Mouse (Mus musculus) embryonic facial prominence, embryonic 11.5 days (tissue): ENCODE data around the gene Gas6. TPM values are rescaled to one million over a fixed set of nuclear protein-coding genes. Genes with fewer than 3 reads are reported as not detected.

Source experiments
- ATAC-seq: fragments of 200-750 bp; cut with Nextera tagmentation; replicated peaks from 2 replicates; pipeline ENCODE4 v1.8.0; 2017; ENCODE audit warnings: low read depth; ENCODE audit not compliant: insufficient number of reproducible peaks, low FRiP score, low TSS enrichment
- DNase-seq: peaks from one replicate; pipeline ENCODE4 v3.0.0-alpha.2; 2015; ENCODE audit warnings: low spot score
- H3K27ac ChIP-seq: fragments of 300-500 bp; sonication (generic); replicated peaks from 2 replicates; pipeline ENCODE4 v1.5.1; 2014; ENCODE audit warnings: mild to moderate bottlenecking, low read depth, low read length, control low read depth
- H3K27me3 ChIP-seq: fragments of 300-500 bp; sonication (generic); 2 replicates; pipeline ENCODE4 v1.6.1; 2014; ENCODE audit warnings: mild to moderate bottlenecking, low read length, moderate library complexity, mixed read lengths; ENCODE audit not compliant: control insufficient read depth, insufficient read depth
- H3K36me3 ChIP-seq: fragments of 300-500 bp; sonication (generic); replicated peaks from 2 replicates; pipeline ENCODE4 v1.6.1; 2014; ENCODE audit warnings: low read depth, mild to moderate bottlenecking, low read length, moderate library complexity, mixed read lengths; ENCODE audit not compliant: control insufficient read depth, insufficient read depth
- H3K4me1 ChIP-seq: fragments of 300-500 bp; sonication (generic); 2 replicates; pipeline ENCODE4 v1.6.1; 2014; ENCODE audit warnings: low read length, mixed read lengths; ENCODE audit not compliant: control insufficient read depth, insufficient read depth
- H3K4me2 ChIP-seq: fragments of 300-500 bp; sonication (generic); 2 replicates; pipeline ENCODE4 v1.6.1; 2014; ENCODE audit warnings: low read depth, mild to moderate bottlenecking, control low read depth, low read length, moderate library complexity
- H3K4me3 ChIP-seq: fragments of 300-500 bp; sonication (generic); 2 replicates; pipeline ENCODE4 v1.5.1; 2014; ENCODE audit warnings: low read depth, low read length, control low read depth
- H3K9ac ChIP-seq: fragments of 300-500 bp; sonication (generic); replicated peaks from 2 replicates; pipeline ENCODE4 v1.6.1; 2014; ENCODE audit warnings: mild to moderate bottlenecking, control low read depth, low read length
- H3K9me3 ChIP-seq: fragments of 300-500 bp; sonication (generic); replicated peaks from 2 replicates; pipeline ENCODE4 v1.6.1; 2016; ENCODE audit warnings: mild to moderate bottlenecking, low read length, inconsistent platforms, mixed read lengths; ENCODE audit not compliant: control insufficient read depth
- WGBS: fragments of 180-500 bp; shearing (Covaris S2); extraction: QIAGEN DNeasy Blood & Tissue Kit; methylation state at CpG from one replicate; pipeline ENCODE4 v1.1.7; 2014; 5-methylcytosine and 5-hydroxymethylcytosine counted together
- polyA plus RNA-seq: library from polyadenylated mRNA; unstranded; fragments of >200 nt; fragmentation: Nextera tagmentation; extraction: Ambion mirVana; gene quantifications from 2 replicates; pipeline ENCODE4 v1.2.1, GENCODE M21; 2014

Gene Gas6
- polyA plus RNA-seq, 1 experiment from 2014 or later = 5.0 TPM

GRCm38 (mm10) chr8:13503936-13504606, 9.8 kb upstream of the Gas6 start:
- ATAC-seq (no peak), DNase-seq (no peak)
- no peaks in the 10 kb centered on the region for H3K36me3 ChIP-seq
- H3K9ac ChIP-seq = no peak overlapping the region
- no peak overlapping the region for H3K27ac ChIP-seq
- no peak overlapping the region for H3K4me2 ChIP-seq
- H3K4me1 ChIP-seq = no peaks in the 10 kb centered on the region
- H3K27me3 ChIP-seq = no peaks in the 10 kb centered on the region
- H3K4me3 ChIP-seq = no peak overlapping the region
- no peaks in the 10 kb centered on the region for H3K9me3 ChIP-seq
- WGBS = 86% methylated on average over 8 of the region's 8 CpGs

GRCm38 (mm10) chr8:13501221-13501620, 6.9 kb upstream of the Gas6 start:
- Histone ChIP-seq H3K9ac (no peak overlapping the region), H3K27me3 (no peaks in the 10 kb centered on the region), H3K9me3 (no peaks in the 10 kb centered on the region), H3K27ac (no peak overlapping the region), H3K4me3 (no peak overlapping the region), H3K4me2 (no peak overlapping the region), H3K36me3 (no peaks in the 10 kb centered on the region), H3K4me1 (no peaks in the 10 kb centered on the region)
- WGBS = 82% methylated on average over 3 of the region's 3 CpGs
- DNase-seq (no peak), ATAC-seq (no peak)

- peaks cover 22% of the 10 kb centered on the region for H3K27me3 ChIP-seq
- DNase-seq (no peak), ATAC-seq (no peak)
- no peaks in the 10 kb centered on the region for H3K9me3 ChIP-seq
- no peak overlapping the region for H3K9ac ChIP-seq
- 61% methylated on average over 11 of the region's 11 CpGs for WGBS
- no peaks in the 10 kb centered on the region for H3K4me1 ChIP-seq
- no peaks in the 10 kb centered on the region for H3K36me3 ChIP-seq
- H3K4me2 ChIP-seq = no peak overlapping the region
- no peak overlapping the region for H3K27ac ChIP-seq
- H3K4me3 ChIP-seq = no peak overlapping the region
Measured at GRCm38 (mm10) chr8:13493011-13493410, 1.3 kb downstream of the Gas6 start.

- Histone ChIP-seq H3K36me3 (no peaks in the 10 kb centered on the region), H3K9ac (no peak overlapping the region), H3K4me1 (no peaks in the 10 kb centered on the region), H3K27ac (no peak overlapping the region), H3K4me2 (no peak overlapping the region), H3K9me3 (no peaks in the 10 kb centered on the region), H3K4me3 (no peak overlapping the region), H3K27me3 (peaks cover 22% of the 10 kb centered on the region)
- ATAC-seq = no peak
- no peak for DNase-seq
- 59% methylated on average over 9 of the region's 9 CpGs for WGBS
Measured at GRCm38 (mm10) chr8:13492198-13492995, 1.9 kb downstream of the Gas6 start.

GRCm38 (mm10) chr8:13491491-13492010, 2.7 kb downstream of the Gas6 start:
- no peak overlapping the region for H3K4me3 ChIP-seq
- DNase-seq = no peak
- no peak overlapping the region for H3K4me2 ChIP-seq
- H3K36me3 ChIP-seq = no peaks in the 10 kb centered on the region
- H3K9me3 ChIP-seq = no peaks in the 10 kb centered on the region
- no peak for ATAC-seq
- no peak overlapping the region for H3K9ac ChIP-seq
- peaks cover 22% of the 10 kb centered on the region for H3K27me3 ChIP-seq
- WGBS = 82% methylated on average over 14 of the region's 14 CpGs
- H3K27ac ChIP-seq = no peak overlapping the region
- no peaks in the 10 kb centered on the region for H3K4me1 ChIP-seq

- H3K36me3 ChIP-seq = no peaks in the 10 kb centered on the region
- no peak overlapping the region for H3K4me2 ChIP-seq
- no peak overlapping the region for H3K9ac ChIP-seq
- H3K4me3 ChIP-seq = no peak overlapping the region
- no peak overlapping the region for H3K27ac ChIP-seq
- no peak for ATAC-seq
- H3K4me1 ChIP-seq = no peaks in the 10 kb centered on the region
- 36% methylated on average over 13 of the region's 13 CpGs for WGBS
- H3K27me3 ChIP-seq = peaks cover 22% of the 10 kb centered on the region
- no peaks in the 10 kb centered on the region for H3K9me3 ChIP-seq
- DNase-seq = no peak
Measured at GRCm38 (mm10) chr8:13489986-13490910, 4.0 kb downstream of the Gas6 start.

GRCm38 (mm10) chr8:13489351-13489750, 4.9 kb downstream of the Gas6 start:
- H3K9me3 ChIP-seq = no peaks in the 10 kb centered on the region
- H3K36me3 ChIP-seq = no peaks in the 10 kb centered on the region
- ATAC-seq = no peak
- H3K4me1 ChIP-seq = no peaks in the 10 kb centered on the region
- H3K9ac ChIP-seq = no peak overlapping the region
- no peak overlapping the region for H3K27ac ChIP-seq
- WGBS = 85% methylated on average over 3 of the region's 3 CpGs
- DNase-seq = no peak
- H3K4me3 ChIP-seq = no peak overlapping the region
- no peak overlapping the region for H3K4me2 ChIP-seq
- peaks cover 18% of the 10 kb centered on the region for H3K27me3 ChIP-seq
